Mouse (Mus musculus) cerebellum, adult (tissue): Measurements from ENCODE around the gene Lsm5.
A peak's percentile ranks its signal among the peaks of the same experiment; 100 is the strongest.

ENCODE experiments used
- ATAC-seq: cut with Nextera tagmentation; 2 replicates; pipeline ENCODE4 v1.9.2; 2017; ENCODE audit warnings: mild to moderate bottlenecking, moderate library complexity, mixed read lengths; ENCODE audit not compliant: insufficient number of reproducible peaks, low FRiP score, low TSS enrichment

The Lsm5 gene

DNA sequence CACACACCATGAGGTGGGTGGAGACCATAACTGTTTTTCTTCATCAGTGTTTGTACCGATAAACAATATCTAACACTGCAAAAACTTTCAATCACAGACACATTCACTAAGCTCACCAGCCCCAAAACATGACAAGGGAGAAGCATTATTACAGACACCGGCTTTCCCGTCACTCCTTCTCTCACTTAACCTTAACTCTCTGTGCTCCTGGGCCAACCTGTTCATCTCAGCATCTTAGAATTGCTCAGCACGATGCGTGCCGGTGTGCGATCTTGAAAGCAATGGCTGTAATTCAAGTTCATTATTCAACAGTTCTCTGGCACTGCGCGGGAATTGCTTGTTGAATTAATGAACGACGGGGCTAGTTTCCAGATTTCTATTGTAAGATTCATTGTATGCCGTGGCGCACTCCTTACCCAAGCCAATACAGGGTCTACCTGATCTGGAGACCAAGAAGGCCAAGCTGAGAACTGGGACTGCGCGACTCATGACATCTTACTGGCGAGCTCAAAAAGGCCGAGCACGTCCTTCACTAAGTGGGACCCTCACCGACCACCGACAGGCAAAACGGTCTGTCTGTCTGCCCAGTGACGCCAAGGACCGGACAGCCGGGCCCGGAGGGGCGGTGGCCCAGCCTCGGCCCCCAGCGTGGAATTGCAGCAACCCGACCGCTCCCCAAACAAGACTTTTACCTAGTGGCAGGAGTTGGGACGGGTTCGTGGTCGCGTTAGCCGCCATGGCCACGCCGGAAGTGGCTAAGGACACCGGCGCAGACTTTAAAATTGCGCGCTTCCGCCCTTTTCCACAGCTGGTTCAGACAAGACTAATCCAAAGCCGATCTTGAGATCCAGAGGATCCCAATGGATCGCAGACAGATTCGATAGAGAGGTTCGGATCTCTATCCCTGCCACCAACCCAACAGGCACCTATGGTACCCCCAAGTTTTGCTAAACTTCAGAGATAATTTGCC lies at the start of gene Lsm5:
Lsm5 (minus strand) TSS at position 780 of the 970 bp plus-strand sequence.
- peak; percentile 95 for ATAC-seq

DNA sequence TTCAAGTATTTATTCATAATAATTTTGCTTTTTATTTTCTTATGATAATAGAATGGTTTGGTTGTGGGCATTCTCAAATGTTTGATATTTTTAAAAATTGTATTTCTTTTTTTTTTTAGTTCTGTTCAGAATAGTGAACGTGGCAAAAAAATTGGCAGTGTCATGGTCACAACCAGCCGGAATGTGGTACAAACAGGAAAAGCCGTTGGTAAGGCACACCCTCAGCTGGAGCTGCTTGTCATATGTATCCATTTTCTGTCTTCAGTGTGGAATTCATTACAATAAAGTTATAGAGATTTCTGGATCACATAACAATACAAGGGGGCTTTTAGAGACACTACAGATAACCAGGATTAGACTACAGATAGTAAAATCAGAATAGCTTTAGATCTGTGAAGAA lies 49.2 kb upstream of the Lsm5 start:
- no peak for ATAC-seq

DNA sequence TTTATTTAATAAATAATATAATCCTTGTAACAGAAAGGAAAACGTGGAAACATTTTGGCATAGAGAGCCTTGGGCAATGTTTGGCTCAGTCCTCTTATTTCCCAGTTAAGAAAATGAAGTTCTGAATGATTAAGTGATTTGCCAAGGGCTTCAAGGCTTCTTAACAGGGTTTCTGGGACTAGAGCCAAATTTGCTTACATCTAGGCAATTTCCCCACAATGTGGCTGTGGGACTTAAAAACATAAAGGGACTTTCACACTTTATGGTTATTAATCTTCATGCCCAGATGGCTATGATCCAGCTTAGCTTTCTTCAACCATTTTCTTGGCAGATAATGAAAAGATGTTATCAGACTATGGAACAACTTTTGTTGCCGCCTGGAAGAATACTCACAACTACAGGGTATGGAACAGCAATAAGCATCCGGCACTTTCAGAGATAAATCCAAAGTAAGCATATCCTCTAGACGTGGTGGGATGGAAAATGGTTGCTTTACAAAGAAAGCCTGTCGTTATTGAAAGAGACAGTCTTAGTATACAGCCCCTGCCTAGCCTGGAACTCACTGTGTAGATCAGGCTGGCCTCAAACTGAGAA lies 41.5 kb upstream of the Lsm5 start:
- no peak for ATAC-seq

DNA sequence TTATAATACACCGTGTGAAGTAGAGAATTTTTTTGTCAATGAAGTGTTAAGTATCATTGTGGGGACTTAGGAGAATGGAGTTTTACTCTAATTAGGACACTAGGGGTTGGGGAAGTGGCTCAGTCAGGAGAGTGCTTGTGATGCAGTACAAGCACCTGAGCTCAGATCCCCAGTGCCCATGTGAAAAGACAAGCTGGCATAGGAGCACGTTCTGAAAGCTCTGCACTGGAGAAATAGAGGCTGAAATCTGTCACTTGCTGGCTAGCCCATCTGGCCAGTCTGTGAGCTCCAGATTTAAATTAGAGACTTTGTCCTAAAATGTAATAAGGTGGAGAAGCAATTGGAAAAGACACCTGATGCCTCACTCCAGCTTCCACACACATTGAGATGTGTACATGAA lies 28.0 kb upstream of the Lsm5 start:
- peak; percentile 75 for ATAC-seq

DNA sequence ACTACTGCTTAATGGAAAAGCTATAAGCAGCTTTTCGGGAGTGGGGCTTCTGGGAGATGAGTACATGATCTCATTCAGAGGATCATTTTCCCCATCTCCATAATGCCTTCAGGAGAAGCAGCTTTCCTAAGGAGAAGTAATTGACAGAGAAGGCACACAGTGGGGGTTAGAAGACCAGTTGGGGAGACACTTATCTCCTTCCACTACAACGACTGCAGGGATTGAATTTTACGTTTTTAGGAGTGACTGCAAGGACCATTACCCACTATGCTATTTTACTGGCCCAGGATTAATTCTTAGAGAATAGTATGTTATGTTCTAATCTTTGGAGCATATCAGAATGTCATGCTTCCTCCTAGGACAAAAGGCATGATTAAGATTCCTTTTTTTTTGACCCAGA lies 16.4 kb upstream of the Lsm5 start:
- no peak for ATAC-seq

DNA sequence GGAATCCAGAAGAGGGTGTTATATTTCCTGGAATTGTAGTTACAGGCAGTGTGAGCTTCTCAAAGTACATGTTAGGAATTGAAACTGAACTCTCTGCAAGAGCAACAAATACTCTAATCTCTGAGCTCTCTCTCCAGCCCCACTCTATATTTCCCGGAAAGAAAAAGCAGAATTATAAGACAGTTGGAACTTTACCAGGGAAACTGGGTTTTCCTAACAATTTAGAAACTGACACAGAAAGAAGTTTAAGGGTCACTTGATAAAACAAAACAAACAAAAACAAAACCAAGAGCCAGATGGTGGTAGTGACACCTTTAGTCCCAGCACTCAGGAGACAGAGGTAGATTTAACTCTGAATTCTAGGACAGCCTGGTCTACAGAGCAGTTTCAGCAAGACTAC lies 14.6 kb upstream of the Lsm5 start:
- no peak for ATAC-seq

DNA sequence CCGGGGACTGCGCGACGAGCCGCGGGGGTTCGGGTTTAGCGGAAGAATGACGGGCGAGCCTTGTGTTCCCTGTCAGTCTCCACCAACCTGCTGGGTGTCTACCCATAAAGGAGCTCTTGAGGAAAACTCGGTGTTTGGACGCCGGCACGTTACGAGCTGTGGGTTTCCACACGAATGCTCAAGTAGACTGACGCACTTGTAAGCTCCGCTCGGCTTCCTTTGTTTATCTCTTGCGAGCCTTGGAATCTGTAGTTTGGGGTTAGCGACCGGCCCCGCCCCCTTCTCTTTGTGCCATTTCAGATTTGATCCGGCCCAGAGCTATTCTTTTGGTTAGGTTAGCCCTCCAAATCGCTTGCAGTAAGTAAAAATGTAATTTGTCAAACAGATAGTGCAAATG lies 10.8 kb upstream of the Lsm5 start:
- ATAC-seq = no peak; the same call in 1 of the 2 replicates

DNA sequence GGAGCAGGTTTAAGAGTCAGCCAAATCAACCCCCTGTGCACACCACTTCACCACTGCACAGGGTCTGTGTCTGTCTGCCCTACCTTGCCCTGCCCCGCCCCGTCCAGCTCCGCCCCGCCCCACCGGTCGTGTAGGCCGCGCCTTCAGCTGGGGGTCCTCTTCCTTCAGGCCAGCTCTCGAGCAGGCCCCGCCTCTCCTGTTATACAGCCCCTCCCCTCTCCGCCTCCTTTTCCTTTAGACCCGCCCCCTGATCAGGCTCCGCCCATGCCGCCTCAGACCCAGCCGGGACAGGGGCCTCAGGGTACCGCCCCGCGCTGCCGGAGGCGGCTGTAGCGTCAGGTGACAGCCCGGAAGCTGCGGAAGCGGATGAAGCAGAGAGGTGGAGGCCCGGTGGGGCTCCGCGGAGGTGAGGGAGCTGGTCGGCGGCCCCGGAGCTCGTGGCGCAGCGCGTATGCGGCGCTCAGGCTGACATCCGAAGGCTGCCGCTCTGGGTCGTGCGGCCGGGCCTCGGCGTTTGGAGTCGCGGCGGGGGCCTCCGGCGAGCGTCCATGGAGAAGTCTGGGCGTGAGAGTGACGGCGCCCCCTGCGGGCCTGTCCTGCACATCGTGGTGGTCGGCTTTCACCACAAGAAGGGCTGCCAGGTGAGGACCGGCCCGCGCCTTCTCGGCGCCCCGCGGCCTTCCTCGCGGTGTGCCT lies 10.2 kb upstream of the Lsm5 start, which contains the start of gene Avl9:
Avl9 (plus strand) TSS at position 326 of the 696 bp plus-strand sequence.
- peak; percentile 98 for ATAC-seq

DNA sequence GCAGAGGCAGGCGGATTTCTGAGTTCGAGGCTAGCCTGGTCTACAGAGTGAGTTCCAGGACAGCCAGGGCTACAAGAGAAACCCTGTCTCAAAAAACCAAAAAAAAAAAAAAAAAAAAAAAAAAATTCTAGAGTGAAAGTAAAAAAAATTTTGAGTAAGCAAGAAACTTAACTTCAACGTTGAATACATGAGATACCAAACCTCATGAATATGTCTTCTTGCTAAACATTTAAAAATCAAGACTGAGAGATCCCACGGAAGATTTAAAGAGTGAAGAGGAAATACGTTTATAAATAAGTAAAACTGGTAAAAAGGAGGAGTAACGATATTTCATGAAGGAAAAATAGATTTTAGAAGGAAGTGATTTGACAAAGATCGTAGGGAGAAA lies 9.7 kb upstream of the Lsm5 start:
- no peak for ATAC-seq

DNA sequence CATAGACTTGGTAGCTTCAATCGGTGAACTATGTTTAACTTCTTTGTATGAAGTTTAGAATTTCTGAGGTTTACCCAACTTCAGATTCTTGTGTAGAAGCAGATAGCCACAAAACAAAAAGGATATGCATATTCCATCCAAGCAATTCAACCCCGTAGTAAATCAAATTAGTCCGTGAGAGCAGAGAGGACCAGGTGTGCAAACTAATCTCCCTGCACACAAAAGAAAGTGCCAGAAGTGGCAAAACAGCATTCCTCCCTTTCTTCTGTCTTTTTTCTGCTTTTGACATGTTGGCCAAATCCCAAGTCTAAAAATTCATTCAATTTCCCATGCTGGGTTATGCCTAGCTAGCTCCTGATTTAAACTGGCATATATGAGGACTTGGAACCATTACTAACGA lies 12.1 kb downstream of the Lsm5 start:
- no peak for ATAC-seq

DNA sequence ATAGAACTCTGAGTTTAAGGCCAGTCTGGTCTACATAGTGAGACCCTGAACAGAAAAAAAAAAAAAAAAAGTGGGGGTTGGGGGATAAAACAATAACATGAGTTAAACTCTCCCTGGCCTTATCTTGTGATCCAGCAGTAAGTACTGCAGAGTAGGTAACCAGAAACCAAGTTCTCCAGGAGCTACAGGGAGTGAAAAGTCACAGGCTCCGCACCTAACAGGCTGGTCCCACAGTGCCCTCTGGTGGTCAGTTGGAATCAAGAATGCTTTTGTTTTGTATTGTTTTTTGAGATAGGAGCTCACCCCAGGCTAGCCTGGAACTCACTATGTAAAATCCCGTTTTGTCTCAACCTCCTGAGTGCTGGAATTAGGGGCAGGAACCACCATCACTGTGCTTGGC lies 13.3 kb downstream of the Lsm5 start:
- peak; percentile 72; the same call in 1 of the 2 replicates for ATAC-seq

DNA sequence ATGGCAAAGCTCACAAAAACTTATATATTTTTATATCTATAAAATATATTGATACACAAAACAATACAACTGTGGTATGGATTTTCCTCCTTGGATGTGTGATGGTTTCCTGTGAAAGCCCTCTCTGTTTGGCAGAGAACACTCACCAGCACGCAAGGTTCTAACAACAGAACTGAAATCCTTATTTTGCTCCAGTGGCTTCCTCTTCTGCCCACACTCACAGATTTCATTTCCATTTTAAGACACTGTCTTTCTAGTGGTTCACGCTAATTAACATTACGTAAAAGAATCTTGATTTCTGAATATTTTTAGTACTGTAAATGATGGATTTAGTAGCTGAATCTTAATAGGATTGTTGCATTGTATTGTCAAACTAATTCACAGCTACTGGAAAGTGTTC lies 16.3 kb downstream of the Lsm5 start:
- no peak for ATAC-seq

DNA sequence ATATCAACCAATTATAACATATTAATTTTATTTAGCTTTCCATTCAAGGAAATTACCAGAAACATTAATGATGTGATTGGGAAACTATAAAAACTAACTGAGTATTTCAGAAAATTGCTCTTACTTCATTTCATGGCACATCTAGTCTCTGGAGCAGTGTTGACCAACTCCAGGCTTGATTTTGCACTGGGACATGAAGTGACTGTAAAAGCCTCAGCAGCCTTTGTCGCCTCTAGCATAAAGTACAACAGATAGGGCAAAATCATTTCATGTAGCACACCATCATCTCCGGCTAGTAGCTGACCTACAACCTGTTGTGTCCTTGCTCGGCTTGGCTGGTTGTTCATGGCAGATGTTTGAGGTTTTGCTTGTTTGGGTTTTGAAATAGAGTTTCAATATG lies 40.1 kb downstream of the Lsm5 start:
- no peak for ATAC-seq

DNA sequence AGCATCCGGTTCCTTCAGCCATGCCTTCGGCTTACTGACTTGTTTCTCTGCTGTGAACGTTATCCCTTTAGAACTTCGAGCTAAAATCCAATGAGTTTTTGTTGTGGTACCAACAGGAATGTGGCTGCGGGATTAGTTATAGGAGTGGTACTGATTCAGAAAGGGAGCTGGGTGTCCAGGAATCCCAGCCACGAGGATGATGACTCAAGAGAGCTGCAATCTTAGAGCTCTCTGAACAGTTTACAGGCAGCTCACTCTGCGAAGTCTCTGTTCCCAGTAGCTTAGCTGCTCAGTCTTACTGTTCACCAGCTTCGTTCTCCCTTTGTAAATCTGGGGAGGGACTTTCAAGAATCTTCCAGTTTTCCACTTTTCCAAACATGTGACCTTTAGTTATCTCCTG lies 49.1 kb downstream of the Lsm5 start:
- ATAC-seq = no peak

DNA sequence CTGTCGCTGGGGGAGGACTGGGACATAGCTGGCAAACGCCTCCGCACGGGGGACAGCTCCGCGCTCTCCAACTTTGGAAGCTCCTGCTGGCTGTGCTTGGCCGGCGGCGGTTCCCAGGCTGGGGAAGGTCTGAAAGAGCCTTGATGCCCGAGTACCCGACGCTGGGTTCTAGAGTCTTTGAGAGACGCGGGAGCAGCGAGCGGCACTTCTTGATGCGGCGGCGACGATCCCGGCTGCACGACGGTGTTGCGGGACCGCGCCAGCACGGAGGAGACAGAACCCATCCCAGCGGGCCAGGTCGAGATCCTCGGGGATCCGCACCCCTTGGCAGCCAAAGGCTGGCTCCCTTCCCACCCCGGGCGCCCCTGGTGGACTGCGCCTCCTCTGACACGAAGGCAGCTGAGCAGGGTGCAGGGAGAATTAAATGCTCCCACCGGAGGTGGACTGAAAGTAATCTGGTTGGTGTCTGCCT lies 52.4 kb downstream of the Lsm5 start:
- ATAC-seq = peak; percentile 45
